Mouse (Mus musculus): ENCODE results near the gene Meox1.

Meox1 gene

GRCm38 (mm10) chr11:101924441-101924976 lies 30.3 kb upstream of the Meox1 start:
- H3K4me3 ChIP-seq (replicated peaks; ENCODE audit: low read length), result peak overlapping the region; percentile 51
- H3K27me3 ChIP-seq (ENCODE audit: insufficient read depth, low read length), result 0 out of 2 replicates have a peak, but pooled peaks cover 2% of the 10 kb centered on the region
- H3K4me1 ChIP-seq (replicated peaks; ENCODE audit: low read depth, low read length), result peaks cover 63% of the 10 kb centered on the region
- H3K36me3 ChIP-seq (ENCODE audit: insufficient read depth, low read length), result no peaks in the 10 kb centered on the region
- peak; percentile 38 for TF ChIP-seq CTCF (conservative IDR thresholded peaks at IDR 0.05; ENCODE audit: low read length)
- no peak for TF ChIP-seq NANOG (IDR thresholded peaks at IDR 0.05; ENCODE audit: borderline replicate concordance, low read length)
- no peaks in the 10 kb centered on the region for H3K9me3 ChIP-seq (ENCODE audit: low read length)

DNA sequence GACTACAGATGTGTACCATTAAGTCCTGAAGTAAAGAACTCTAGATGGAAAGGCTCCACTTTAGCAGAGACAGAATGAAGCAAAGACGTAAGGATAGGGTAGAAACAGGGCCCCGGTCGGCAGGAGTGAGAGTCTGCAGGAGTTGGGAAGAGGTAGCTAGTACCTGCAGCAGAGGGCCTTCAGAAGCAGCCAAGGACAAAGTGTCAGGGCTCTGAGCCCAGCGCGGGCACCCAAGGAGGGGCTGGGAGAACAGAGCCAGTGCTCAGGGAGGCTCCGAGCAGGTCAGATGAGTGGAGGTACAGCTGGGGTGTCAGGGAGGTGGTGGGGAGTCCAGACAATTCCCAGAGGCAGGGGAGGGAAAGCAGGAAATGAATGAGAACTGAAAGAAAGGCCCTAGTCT lies 29.8 kb upstream of the Meox1 start:
- no peaks in the 10 kb centered on the region for H3K36me3 ChIP-seq (ENCODE audit: insufficient read depth, low read length)
- peak overlapping the region; percentile 51; the same call in 1 of the 2 replicates for H3K4me3 ChIP-seq (replicated peaks; ENCODE audit: low read length)
- no peak for TF ChIP-seq POU5F1 (IDR thresholded peaks at IDR 0.05; ENCODE audit: borderline replicate concordance, low read length)
- no peak for TF ChIP-seq CTCF (conservative IDR thresholded peaks at IDR 0.05; ENCODE audit: low read length)
- TF ChIP-seq NANOG (IDR thresholded peaks at IDR 0.05; ENCODE audit: borderline replicate concordance, low read length), result no peak
- peaks cover 4% of the 10 kb centered on the region; the same call in 1 of the 2 replicates for H3K27me3 ChIP-seq (ENCODE audit: insufficient read depth, low read length)
- H3K9me3 ChIP-seq (ENCODE audit: low read length), result no peaks in the 10 kb centered on the region
- peaks cover 63% of the 10 kb centered on the region for H3K4me1 ChIP-seq (replicated peaks; ENCODE audit: low read depth, low read length)

DNA sequence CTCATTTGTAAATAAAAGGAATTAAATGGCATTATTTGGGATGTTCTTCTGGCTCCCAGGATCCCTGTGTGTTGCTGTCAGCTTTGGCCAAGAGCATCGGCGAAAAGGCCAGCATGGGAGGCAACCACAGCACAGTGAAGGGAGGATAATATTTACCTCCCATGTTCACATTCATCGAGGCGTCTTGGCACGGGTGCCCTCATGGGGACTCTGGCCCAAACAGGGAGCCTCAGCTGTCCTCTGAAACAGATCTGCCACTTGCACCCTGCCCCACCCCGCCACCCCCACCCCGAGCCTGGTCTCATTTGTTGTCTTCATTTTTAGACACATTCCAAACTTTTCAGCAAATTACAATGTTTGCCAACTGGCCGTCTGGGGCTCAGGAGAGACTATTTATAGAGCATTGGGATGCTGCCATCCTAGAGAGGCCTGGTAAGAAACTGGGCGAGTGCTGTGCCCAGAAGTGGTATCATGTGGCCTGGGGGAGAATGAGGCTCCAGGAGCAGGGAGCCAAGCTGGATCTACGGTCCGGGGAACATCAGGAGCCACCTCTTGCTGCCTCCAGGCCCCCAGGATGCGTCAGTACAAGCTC lies 27.3 kb upstream of the Meox1 start:
- H3K27me3 ChIP-seq (ENCODE audit: insufficient read depth, low read length), result peaks cover 23% of the 10 kb centered on the region
- H3K4me3 ChIP-seq (replicated peaks; ENCODE audit: low read length), result no peak overlapping the region
- H3K36me3 ChIP-seq (ENCODE audit: insufficient read depth, low read length), result no peaks in the 10 kb centered on the region
- no peaks in the 10 kb centered on the region for H3K9me3 ChIP-seq (ENCODE audit: low read length)
- H3K4me1 ChIP-seq (replicated peaks; ENCODE audit: low read depth, low read length), result peaks cover 39% of the 10 kb centered on the region
- TF ChIP-seq CTCF (conservative IDR thresholded peaks at IDR 0.05; ENCODE audit: low read length), result no peak

GRCm38 (mm10) chr11:101919660-101920059 lies 25.5 kb upstream of the Meox1 start:
- TF ChIP-seq POU5F1 (IDR thresholded peaks at IDR 0.05; ENCODE audit: borderline replicate concordance, low read length) (no peak), CTCF (conservative IDR thresholded peaks at IDR 0.05; ENCODE audit: low read length) (peak; percentile 94)
- Histone ChIP-seq H3K36me3 (ENCODE audit: insufficient read depth, low read length) (no peaks in the 10 kb centered on the region), H3K4me3 (replicated peaks; ENCODE audit: low read length) (no peak overlapping the region), H3K4me1 (replicated peaks; ENCODE audit: low read depth, low read length) (peaks cover 21% of the 10 kb centered on the region), H3K27me3 (ENCODE audit: insufficient read depth, low read length) (peaks cover 24% of the 10 kb centered on the region), H3K9me3 (ENCODE audit: low read length) (no peaks in the 10 kb centered on the region)

DNA sequence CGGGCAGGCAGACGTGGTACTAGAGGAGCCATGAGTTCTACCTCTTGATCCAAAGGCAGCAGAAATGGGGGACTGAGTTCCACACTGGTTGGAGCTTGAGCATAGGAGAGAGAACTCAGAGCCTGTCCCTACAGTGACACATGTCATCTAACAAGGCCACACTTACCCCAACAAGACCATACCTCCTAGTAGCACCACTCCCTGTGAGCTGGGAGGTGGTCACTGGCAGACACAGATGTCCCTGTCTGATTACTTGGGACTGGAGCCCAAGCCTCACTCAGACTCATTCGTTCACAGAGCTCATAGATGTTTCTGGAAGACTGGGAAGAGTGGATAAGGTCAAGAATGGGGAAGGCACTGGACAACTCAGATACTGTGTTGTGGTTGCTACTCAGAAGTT lies 24.4 kb upstream of the Meox1 start:
- Histone ChIP-seq H3K4me1 (replicated peaks; ENCODE audit: low read depth, low read length) (peaks cover 13% of the 10 kb centered on the region), H3K4me3 (replicated peaks; ENCODE audit: low read length) (no peak overlapping the region), H3K27me3 (ENCODE audit: insufficient read depth, low read length) (peaks cover 24% of the 10 kb centered on the region), H3K36me3 (ENCODE audit: insufficient read depth, low read length) (no peaks in the 10 kb centered on the region), H3K9me3 (ENCODE audit: low read length) (no peaks in the 10 kb centered on the region)
- TF ChIP-seq POU5F1 (IDR thresholded peaks at IDR 0.05; ENCODE audit: borderline replicate concordance, low read length) (no peak), NANOG (IDR thresholded peaks at IDR 0.05; ENCODE audit: borderline replicate concordance, low read length) (no peak), CTCF (conservative IDR thresholded peaks at IDR 0.05; ENCODE audit: low read length) (no peak)

- H3K27me3 ChIP-seq (ENCODE audit: insufficient read depth, low read length), result peaks cover 23% of the 10 kb centered on the region
- H3K4me3 ChIP-seq (replicated peaks; ENCODE audit: low read length), result no peak overlapping the region
- peak; percentile 26; the same call in 1 of the 2 replicates for TF ChIP-seq CTCF (conservative IDR thresholded peaks at IDR 0.05; ENCODE audit: low read length)
- TF ChIP-seq POU5F1 (IDR thresholded peaks at IDR 0.05; ENCODE audit: borderline replicate concordance, low read length), result no peak
- no peaks in the 10 kb centered on the region for H3K36me3 ChIP-seq (ENCODE audit: insufficient read depth, low read length)
- peaks cover 12% of the 10 kb centered on the region for H3K4me1 ChIP-seq (replicated peaks; ENCODE audit: low read depth, low read length)
- H3K9me3 ChIP-seq (ENCODE audit: low read length), result no peaks in the 10 kb centered on the region; the same call in 1 of the 2 replicates
Observed at GRCm38 (mm10) chr11:101916772-101917171, 22.6 kb upstream of the Meox1 start.

DNA sequence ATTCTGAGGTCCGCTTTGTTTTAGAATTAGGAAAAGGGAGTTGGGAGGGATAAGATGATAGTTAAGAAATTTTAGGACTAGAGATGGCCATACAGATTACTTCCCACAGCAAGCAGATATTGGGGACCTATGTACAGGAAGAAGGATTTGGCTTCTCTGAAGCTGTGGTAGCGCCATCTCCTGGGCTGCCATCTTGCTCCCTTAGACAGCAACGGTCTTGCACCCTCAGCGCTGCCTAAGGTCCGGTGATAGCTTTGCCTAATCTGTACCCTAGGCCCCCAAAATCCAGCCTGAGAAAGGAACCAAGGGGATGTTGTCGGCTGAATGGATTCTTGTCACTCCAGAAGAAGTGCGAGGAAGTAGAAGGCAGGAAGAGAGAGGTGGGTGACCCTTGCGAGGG lies 19.4 kb upstream of the Meox1 start:
- TF ChIP-seq NANOG (IDR thresholded peaks at IDR 0.05; ENCODE audit: borderline replicate concordance, low read length) (no peak), CTCF (conservative IDR thresholded peaks at IDR 0.05; ENCODE audit: low read length) (peak; percentile 16)
- H3K27me3 ChIP-seq (ENCODE audit: insufficient read depth, low read length), result peaks cover 16% of the 10 kb centered on the region
- peaks cover 17% of the 10 kb centered on the region for H3K4me1 ChIP-seq (replicated peaks; ENCODE audit: low read depth, low read length)
- H3K9me3 ChIP-seq (ENCODE audit: low read length), result no peaks in the 10 kb centered on the region; the same call in 1 of the 2 replicates
- H3K4me3 ChIP-seq (replicated peaks; ENCODE audit: low read length), result no peak overlapping the region
- H3K36me3 ChIP-seq (ENCODE audit: insufficient read depth, low read length), result no peaks in the 10 kb centered on the region

DNA sequence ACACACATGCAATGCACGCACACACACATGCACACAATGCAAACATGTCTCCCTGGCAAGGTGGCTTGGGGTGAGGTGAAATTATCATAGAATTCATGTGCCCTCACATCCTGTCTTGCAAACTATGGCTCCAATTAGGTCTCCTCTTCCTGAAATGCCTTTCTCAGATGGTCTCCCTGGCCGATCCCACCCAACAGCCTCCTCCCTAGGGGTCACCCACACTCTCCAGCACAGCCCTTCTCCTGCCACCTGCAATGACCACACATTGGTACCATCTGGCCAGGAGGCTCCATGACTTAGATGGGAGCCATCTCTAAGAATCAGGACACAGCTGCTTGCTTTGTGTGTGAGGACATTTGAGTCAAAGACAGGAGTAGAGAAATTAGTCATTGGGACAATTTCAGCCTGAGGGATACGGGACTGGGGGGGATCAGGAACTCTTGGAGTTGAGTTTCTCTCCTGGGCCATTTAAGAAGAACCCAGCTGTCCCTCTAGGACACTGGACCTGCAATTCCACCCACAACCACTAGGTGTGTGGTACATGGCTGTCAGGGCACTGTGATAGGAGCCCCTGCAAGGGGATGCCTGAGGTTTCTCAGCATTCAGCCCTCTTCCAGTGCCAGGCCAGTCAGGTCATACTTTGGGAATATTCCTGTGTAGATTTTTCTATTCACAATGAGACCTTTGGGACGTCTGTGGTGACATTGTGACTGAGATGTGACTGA lies 17.8 kb upstream of the Meox1 start:
- Histone ChIP-seq H3K27me3 (ENCODE audit: insufficient read depth, low read length) (peaks cover 5% of the 10 kb centered on the region), H3K4me3 (replicated peaks; ENCODE audit: low read length) (no peak overlapping the region), H3K9me3 (ENCODE audit: low read length) (no peaks in the 10 kb centered on the region; the same call in 1 of the 2 replicates), H3K4me1 (replicated peaks; ENCODE audit: low read depth, low read length) (peaks cover 26% of the 10 kb centered on the region), H3K36me3 (ENCODE audit: insufficient read depth, low read length) (no peaks in the 10 kb centered on the region)
- no peak for TF ChIP-seq NANOG (IDR thresholded peaks at IDR 0.05; ENCODE audit: borderline replicate concordance, low read length)
- TF ChIP-seq CTCF (conservative IDR thresholded peaks at IDR 0.05; ENCODE audit: low read length), result peak; percentile 75
- TF ChIP-seq POU5F1 (IDR thresholded peaks at IDR 0.05; ENCODE audit: borderline replicate concordance, low read length), result no peak

All from E14TG2a.4 (cell line).